Mouse (Mus musculus) neutrophil, adult 59 days (primary cell): Measurements from ENCODE around the gene Tank. TPM values are rescaled to one million over a fixed set of nuclear protein-coding genes. Genes with fewer than 3 reads are reported as not detected.

Source experiments
- total RNA-seq, 2 experiments: library from RNA; stranded (reverse); gene quantifications; 1 replicate in 1 of 2; 2 replicates in 1 of 2; pipeline ENCODE4 v1.2.4; 2023

The Tank gene
- 10 to 100 TPM; 68.3 to 72.8 TPM for total RNA-seq

GRCm38 (mm10) chr2:61578433-61578832 is at the start of gene Tank:
Gene Tank, plus strand, starts transcription at chr2:61578585.

Other genes with a start within 250 kb of the Tank start
- 10 to 100 TPM; 52.0 to 59.5 TPM for gene Psmd14, start 133.1 kb downstream of the Tank start, total RNA-seq
- gene Tbr1, start 224.3 kb downstream of the Tank start, total RNA-seq, result under 1 TPM in 1 of 2 experiments, not detected in 1; 0.09 TPM